Mouse (Mus musculus): ENCODE measurements at regions not wholly inside any gene's neighbourhood (a gene's known extent, or its start where the extent isn't known, plus 50 kb on each side); places are given as distances from the start of the nearest gene placed in this dataset.

DNA sequence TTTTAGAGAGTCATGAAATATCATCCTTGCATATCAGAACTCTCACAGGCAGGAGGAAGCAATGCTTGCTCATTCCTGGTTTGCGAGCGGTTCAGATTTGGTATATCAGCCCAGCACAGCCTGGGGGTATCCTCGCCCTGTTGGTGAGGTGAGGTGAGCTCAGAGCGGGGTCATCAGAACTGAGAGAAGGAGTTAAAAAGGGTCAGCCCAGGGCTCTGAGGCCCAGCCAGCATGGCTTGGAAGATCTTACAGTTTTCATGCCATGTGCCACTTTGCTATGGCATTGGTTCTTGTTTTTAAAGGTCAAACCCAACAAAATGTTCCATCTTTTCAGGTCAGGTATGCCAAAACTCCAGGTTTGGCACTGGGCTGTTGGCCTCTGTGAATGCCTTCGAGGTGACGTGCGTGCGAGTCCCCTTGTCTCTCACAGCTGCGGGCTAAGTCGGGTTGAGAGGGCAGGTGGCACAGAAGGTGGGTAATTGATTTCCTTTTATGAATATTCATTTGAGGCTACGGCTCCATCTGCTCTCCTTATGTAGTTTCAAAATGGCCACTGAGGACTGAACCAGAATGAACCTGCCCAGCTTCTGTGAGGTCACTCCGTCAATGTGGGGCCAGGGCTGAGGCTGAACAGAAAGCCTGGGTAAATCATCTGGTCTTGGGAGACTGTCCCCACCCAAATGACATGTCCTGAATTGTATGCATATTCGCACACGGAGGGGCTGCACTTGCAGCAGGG lies 86.3 kb downstream of the Hhipl2 start:
- no peak for DNase-seq

- no peak for DNase-seq
Observed at GRCm38 (mm10) chr1:183507893-183508292, 89.9 kb downstream of the Hhipl2 start.

DNA sequence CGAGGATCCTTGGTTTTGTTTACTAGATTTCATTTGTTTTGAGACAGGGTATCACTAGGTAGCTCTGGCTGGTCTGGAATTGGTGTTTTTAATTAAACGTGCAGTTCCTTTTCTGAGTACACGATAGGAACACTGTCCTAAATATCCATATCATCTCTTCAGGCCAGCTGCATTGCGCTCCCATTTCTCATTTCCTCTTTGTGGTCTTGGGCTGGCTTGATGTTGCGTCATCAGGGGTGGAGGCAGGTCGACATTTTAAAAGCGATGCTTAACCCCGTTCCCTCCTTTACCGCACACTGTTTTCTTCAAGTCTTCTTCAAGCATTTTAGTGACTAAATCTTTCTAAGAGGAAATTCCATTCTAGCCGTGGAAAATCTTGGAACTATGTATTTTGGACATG lies 92.7 kb downstream of the Hhipl2 start:
- DNase-seq, result peak; percentile 16 to 41

DNA sequence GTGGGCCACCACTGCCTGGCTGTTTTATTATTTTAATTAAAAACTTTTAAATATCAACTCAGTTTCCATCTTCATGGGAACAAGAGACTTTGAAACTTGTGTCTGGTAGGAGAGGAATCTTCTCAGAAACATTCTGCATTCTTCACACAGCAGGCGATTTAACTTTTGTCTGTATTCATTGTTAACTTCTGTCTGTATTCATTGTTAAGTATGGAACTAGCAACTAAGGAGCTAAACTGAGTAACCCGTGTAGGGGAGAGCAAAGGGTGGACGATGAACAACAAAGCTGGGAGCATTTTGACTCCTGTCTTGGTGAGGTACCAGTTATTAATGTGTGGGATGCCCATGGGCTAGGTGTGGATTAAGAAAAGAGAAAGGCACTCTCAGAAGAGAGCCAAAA lies 95.9 kb downstream of the Hhipl2 start:
- DNase-seq, result no peak

- no peak for DNase-seq
Observed at GRCm38 (mm10) chr1:183514281-183514983, 96.4 kb downstream of the Hhipl2 start.

DNA sequence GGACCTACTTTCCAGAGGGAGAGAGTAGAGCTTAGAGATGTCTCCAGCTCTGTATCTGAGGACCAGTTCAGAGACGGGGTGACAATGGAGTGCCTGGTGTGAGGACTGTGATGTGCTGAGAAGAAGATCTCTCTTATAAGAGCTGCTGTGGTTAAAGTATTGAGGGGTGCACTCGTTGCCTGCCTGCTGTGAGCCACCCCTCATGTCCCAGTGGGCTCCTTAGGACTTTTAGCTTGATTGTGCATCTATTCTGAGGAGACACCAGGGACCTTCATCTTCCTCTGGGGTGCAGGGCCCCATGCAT lies 96.9 kb downstream of the Hhipl2 start:
- DNase-seq, result no peak

DNA sequence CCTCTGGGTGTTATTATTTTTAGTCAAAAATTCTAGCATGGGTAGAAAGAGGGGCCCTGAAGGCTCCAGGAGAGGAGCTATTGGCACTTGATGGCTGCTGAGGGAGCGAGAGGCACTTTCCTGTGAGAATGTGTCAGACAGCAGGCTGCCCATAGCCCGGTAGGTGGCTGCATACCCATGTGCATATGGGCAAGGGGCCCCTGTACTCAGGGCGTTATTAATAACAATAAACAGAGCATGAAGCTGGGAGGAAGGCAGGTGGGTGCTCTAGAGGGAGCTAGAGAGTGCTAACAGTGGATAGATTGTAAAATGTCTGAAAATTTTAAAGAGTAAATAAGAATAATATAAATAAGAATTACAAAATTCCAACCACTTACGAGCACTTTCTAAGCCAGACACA lies 98.2 kb downstream of the Hhipl2 start:
- no peak for DNase-seq

DNA sequence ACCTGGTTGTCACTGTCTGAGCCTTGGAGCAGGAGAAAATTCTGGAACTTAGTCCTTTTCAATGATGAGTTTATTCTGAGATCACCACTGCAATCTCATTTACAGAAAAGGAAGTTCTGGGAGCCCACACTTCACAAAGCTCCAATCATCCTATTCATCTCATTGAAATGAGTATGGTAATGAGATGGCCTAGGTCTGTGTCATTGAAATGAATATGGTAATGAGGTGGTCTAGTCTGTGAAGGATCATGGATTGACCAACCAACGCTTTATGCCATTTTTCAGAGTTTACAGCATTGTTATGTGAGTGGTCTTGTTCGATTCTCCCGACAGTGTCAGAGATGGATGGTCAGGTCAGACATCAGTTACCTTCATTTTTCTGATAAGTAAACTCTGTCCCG lies 99.2 kb downstream of the Hhipl2 start:
- DNase-seq, result no peak

DNA sequence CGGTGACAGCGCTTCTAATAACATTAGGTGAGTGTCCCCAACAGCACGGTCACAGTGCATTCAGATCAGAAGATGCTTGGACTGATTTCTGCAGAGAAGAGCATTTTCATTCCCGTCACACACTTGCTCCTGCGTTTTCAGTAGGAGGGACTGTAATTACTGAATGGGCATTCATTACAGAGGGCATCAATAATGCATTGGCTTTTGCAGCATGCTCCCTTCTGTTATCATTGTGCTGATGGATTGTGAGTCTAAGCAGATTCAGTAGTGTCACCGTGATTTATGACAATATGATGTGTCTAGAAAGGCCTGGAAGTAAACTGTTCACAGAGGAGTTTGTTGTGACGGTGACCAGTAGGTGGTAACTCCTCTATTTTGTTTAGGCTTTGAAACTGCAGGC lies 103.6 kb downstream of the Hhipl2 start:
- no peak for DNase-seq

DNA sequence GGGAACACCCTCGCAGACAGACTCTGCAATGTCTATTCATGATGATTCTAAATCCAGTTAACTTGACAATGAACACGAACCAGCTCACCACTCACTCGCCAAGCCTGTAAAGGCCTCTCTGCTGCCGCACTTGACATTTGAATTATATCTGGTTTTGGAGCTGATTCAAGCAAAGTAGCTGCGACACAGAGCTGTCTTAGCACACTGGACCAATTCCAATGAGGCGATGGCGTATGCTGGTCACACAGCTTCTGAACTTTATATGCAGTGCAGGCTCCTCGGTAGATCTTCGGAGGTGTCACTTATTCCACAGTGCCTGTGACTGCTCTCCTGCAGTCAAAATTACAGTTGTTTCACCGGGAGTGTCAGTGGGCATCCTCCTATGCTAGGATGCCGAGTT lies 115.4 kb downstream of the Hhipl2 start:
- DNase-seq, result no peak

GRCm38 (mm10) chr1:183548752-183549387 lies 130.9 kb downstream of the Hhipl2 start:
- DNase-seq, result no peak

GRCm38 (mm10) chr1:183552617-183553016 lies 134.6 kb downstream of the Hhipl2 start:
- no peak for DNase-seq

DNA sequence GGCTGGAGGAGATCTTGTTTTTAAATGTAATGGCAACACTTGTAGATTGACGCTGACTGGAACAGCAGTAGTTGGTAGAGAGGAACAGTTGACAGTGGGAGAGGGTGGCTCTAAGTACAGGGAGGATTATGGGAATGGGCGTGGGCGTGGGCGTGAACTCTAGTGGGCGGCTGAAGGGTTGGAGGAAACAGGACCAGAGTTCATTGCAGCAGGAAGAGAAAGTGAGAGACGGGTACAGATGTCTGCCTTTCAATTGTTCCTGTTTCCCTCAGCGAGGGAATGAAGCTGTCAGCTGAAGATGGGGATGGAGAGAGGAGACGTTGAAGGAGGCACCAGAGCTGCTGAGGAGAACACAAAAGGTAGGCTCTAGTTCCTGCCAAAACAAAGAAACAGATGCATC lies 135.2 kb downstream of the Hhipl2 start:
- DNase-seq, result peak in 1 of 2 experiments; percentile 6

- DNase-seq, result no peak
Observed at GRCm38 (mm10) chr1:183562853-183563252, 144.8 kb downstream of the Hhipl2 start.

- no peak for DNase-seq
Observed at GRCm38 (mm10) chr1:183573621-183574585, 155.9 kb downstream of the Hhipl2 start.

DNA sequence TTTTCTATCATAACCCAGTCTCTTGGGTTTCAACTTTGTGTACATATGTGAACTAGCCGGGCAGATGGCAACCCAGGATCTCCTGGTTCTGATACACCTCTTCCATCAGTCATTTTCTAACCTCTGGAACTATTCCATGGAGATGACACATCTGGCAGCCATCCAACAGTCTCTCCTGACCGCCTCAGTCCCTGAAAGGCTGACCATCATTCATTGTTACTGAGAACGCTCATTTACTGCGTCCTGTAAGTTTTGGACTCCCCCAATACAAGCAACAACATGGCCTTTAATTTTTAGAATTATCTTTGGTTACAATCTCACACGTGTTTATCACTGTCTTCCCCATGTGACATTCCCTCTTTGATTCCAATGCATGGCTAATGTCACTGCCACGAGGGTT lies 166.8 kb downstream of the Hhipl2 start:
- no peak for DNase-seq

DNA sequence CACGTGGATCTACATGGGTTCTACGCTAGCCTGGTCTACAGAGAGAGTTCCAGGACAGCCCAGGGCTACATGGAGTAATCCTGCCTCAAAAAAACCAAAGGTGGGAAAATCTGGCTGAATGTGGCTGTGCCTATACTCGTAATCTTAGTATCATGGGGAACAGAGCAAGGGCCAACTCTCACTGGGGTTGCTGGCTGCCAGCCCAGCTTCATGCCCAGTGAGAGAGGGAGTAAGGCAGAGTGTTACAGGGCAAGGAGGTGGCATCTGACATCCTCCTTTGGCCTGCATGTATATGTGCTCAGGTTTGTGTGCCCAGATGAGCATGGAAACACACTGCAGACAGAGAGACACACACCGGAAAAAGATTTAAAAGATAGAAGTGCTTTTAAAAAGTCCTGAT lies 168.4 kb downstream of the Hhipl2 start:
- no peak for DNase-seq

- no peak for DNase-seq
Observed at GRCm38 (mm10) chr1:183595306-183595705, 177.3 kb downstream of the Hhipl2 start.

DNA sequence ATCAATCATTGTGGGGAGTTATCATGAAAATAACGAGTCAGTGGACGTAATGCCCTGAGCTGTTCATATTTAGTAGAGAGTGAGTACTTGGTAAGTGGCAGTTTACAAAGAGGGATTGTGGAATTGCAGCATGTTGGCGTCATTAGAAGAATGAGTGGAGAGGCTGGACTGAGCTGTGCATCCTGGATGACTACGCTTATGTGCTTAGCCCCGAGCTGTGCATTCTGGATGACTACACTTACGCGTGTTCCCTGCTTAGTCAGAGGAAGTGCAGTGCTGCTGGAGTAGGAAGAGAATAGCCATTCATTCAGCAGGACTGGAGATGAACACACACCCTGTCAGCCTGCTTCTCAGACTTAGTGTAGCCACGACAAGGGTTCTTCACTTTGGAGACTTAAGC lies 182.5 kb downstream of the Hhipl2 start:
- no peak for DNase-seq

GRCm38 (mm10) chr1:183611966-183612694 lies 194.1 kb downstream of the Hhipl2 start:
- DNase-seq, result no peak

DNA sequence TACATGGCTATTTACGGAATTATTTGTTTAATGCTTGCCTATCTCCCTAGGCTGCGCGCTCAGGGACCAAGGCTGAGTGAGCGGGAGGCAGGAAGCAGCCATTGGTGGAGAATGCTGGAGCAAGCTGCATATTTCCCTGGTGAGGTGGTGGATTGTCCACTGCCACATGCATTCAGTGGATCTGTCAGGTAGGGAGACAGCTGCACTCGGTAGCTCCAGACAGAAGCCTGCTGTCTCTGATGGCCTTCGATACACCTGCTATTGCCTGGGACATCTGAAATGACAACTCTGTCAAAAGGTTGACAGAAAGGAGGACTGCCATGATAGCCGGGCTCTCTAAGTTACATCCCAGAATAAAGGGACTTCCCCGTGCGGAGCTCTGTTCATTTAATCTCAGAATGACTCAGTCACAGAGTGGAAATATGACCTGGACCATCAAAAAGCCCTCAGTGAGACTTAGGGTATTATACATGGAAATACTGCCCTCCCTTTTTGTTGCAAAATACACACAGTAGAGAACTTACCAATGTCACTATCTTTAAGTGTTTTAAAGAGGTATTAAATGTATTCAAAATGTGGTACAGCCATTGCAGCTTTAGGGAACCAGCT lies 201.5 kb downstream of the Hhipl2 start:
- DNase-seq, result no peak

DNA sequence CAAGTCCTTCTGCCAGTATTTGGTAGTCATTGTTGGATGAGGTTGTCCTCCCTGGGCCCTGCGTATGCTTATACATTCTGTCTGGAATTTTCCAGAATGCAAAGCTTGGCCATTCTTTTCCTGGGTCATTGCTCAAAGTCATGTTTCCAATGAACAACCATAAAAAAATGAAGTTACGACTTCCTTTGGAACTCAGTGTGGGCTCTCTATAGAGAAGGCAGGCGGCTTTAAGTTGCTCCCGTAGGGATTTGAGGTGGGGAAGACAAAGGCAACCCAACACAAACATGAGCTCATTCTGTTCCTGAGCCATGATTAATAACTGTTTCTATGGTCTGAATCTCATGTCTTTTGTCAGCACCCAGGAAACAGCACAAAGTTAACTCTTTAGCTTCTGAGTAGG lies 204.3 kb downstream of the Hhipl2 start:
- no peak for DNase-seq

Measured in lung, adult 18-20 months (tissue).